Mouse (Mus musculus): ENCODE data around the gene Avpi1. TPM values are rescaled to one million over a fixed set of nuclear protein-coding genes. Genes with fewer than 3 reads are reported as not detected.
A peak's percentile ranks its signal among the peaks of the same experiment; 100 is the strongest.

The Avpi1 gene
- 44.7 and 49.2 TPM in 2 replicates for polyA plus RNA-seq (2011; ENCODE audit: insufficient read depth, insufficient read length, low read depth, missing spikeins)

DNA sequence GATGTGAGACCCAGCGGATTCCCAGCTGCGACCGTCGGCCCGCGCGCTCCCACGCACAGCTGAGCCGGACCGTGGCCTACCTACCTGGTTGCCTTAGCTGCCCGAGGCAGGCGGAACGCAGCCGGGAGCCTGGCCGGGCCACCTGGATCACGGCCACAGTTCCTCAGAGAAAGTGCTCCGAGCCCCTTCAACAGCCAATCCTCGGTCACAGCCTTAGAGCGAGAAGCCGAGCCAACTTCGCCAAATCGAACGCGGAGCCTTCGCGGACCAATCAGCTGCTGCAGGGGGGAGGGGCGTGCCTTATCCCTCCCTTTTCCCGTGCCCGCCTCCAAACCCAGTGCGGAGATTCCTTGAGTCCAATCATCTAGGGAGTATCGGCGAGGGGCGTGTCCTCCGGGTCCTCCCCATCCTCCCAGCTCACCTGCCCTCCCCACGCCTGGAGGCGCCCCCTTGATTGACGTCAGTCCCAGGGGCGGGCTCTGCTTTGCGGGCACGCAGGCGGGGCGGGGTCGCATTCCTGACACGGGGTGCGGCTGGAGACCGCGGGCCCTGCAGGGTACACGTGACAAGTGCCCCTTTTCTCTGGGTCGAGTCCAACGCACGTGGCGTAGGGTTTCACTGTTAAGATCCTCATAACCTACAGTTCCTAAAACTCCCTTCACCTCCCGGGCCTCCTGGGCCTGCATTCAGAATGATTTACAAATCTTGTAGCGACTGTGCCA, at the start of gene Avpi1:
Gene Avpi1 (minus strand): TSS at position 273 of the 722 bp plus-strand sequence.
- no peaks in the 10 kb centered on the region for H3K27me3 ChIP-seq (ENCODE audit: control insufficient read depth, insufficient read depth, low read length, poor library complexity, severe bottlenecking)
- no peaks in the 10 kb centered on the region for H3K9me3 ChIP-seq (replicated peaks; ENCODE audit: control insufficient read depth, insufficient read depth, low read length, poor library complexity, severe bottlenecking)
- H3K27ac ChIP-seq (ENCODE audit: insufficient read depth, low read length): peak within 1 kb of the TSS; percentile 97
- peak within 1 kb of the TSS; percentile 86 for H3K9ac ChIP-seq (ENCODE audit: low read depth, poor library complexity, severe bottlenecking)
- peak within 1 kb of the TSS; percentile 90 for H3K4me3 ChIP-seq (ENCODE audit: low read depth, low read length)
- peaks cover 5% of the 10 kb centered on the region for H3K36me3 ChIP-seq (ENCODE audit: control insufficient read depth, insufficient read depth, low read length, poor library complexity, severe bottlenecking)
- TF ChIP-seq CTCF (IDR thresholded peaks at IDR 0.05; ENCODE audit: low read depth, low read length) (no peak), POLR2A (IDR thresholded peaks at IDR 0.05; ENCODE audit: insufficient read depth, low read length) (peak; percentile 62), EP300 (IDR thresholded peaks at IDR 0.05; ENCODE audit: insufficient read depth, low read depth, low read length) (peak; percentile 77; the same call in 1 of the 2 replicates)
- peaks cover 6% of the 10 kb centered on the region for H3K4me1 ChIP-seq (ENCODE audit: control insufficient read depth, insufficient read depth, low read length)

DNA sequence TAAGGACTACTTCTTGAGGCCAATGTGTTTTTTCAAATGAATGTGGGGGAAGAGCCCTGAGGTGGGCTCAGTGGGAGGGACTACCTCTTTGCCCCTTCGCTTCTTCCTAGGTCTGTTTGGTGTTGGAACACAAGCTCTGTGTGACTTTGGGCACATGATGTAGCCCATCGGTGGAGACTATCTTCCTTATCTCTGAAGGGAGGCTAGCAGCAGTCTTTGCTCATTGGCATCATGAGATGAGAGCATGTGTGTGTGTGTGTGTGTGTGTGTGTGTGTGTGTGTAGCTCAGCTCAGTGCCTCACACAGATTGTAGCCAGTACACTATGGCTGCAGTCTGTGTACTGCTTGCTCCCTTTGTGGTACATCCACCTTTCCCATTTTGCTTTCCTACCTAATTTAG, 48.6 kb upstream of the Avpi1 start:
- Histone ChIP-seq H3K36me3 (ENCODE audit: control insufficient read depth, insufficient read depth, low read length, poor library complexity, severe bottlenecking) (peaks cover 7% of the 10 kb centered on the region), H3K9me3 (replicated peaks; ENCODE audit: control insufficient read depth, insufficient read depth, low read length, poor library complexity, severe bottlenecking) (no peaks in the 10 kb centered on the region), H3K27ac (ENCODE audit: insufficient read depth, low read length) (no peak overlapping the region), H3K27me3 (ENCODE audit: control insufficient read depth, insufficient read depth, low read length, poor library complexity, severe bottlenecking) (no peaks in the 10 kb centered on the region), H3K9ac (ENCODE audit: low read depth, poor library complexity, severe bottlenecking) (no peak overlapping the region), H3K4me3 (ENCODE audit: low read depth, low read length) (no peak overlapping the region), H3K4me1 (ENCODE audit: control insufficient read depth, insufficient read depth, low read length) (no peaks in the 10 kb centered on the region)
- no peak for TF ChIP-seq CTCF (IDR thresholded peaks at IDR 0.05; ENCODE audit: low read depth, low read length)
- no peak for TF ChIP-seq EP300 (IDR thresholded peaks at IDR 0.05; ENCODE audit: insufficient read depth, low read depth, low read length)
- no peak for TF ChIP-seq POLR2A (IDR thresholded peaks at IDR 0.05; ENCODE audit: insufficient read depth, low read length)

DNA sequence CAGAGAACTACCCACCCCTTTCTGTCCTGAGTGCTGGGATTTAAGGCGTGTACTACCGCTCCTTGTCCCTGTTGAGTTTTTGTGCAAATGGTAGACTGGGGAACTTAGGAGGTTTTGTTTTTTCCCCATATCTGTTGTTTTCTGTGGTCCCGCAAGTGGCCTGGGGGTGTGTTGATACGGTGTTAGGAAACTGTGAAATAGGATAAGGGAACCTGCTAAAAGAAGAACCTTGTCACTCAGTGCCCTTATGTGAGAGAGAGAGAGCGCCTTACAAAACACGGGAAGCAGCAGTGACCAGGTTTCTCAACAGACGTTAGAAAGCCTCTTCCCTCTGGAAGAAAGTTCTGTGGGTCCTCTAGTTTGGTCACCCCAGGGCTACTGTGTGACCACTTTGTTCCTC, 48.0 kb upstream of the Avpi1 start:
- H3K27me3 ChIP-seq (ENCODE audit: control insufficient read depth, insufficient read depth, low read length, poor library complexity, severe bottlenecking): no peaks in the 10 kb centered on the region

DNA sequence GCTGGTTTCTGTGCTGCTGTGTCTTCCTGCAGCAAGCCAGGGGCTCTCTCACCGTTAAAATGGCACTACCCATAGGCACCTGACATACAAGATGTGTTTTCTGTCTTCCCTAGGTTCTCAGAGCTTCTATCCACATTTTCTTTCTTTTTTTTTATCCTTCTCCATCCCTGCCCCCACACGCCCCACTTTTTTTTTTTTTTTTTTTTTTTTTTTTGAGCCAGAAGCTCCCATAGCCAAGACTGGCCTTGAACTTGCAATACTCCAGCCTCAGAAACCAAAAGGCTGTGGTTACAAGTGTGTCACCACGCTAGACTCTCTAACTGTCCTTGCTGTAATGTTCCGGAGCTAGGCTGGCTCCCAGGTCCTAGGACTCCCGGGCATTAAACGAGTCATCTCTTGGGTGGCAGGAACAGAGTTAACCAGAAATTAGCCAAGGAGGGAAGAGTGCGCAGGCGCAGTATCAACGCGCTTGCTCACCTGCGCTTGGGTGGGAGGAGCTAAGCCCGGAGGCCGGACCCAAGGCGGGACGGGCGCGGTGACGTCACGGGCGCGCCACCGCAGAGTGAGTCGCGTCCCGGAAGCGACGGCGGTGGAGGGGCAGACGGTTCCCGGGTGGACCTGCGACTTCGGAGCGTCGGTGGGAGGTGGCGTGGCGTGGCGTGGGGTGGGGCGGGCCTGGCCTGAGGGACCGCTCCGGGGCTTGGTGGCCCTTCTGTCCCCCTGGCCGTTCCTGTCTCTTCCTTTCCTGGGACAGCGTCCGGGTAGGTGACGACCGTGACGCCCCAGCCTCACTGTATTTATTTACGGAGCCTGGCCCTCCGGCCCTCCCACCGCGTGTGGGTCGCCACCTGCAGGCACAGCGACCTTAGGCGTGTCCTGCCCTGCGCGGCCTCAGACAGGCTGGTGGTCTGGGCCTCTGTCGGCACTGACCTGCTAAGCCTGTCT, 41.4 kb upstream of the Avpi1 start:
- no peak overlapping the region for H3K27ac ChIP-seq (ENCODE audit: insufficient read depth, low read length)
- H3K9me3 ChIP-seq (replicated peaks; ENCODE audit: control insufficient read depth, insufficient read depth, low read length, poor library complexity, severe bottlenecking): no peaks in the 10 kb centered on the region
- peak overlapping the region; percentile 92 for H3K4me3 ChIP-seq (ENCODE audit: low read depth, low read length)
- H3K27me3 ChIP-seq (ENCODE audit: control insufficient read depth, insufficient read depth, low read length, poor library complexity, severe bottlenecking): no peaks in the 10 kb centered on the region
- TF ChIP-seq POLR2A (IDR thresholded peaks at IDR 0.05; ENCODE audit: insufficient read depth, low read length): no peak
- no peak for TF ChIP-seq CTCF (IDR thresholded peaks at IDR 0.05; ENCODE audit: low read depth, low read length)
- no peak for TF ChIP-seq EP300 (IDR thresholded peaks at IDR 0.05; ENCODE audit: insufficient read depth, low read depth, low read length)
- H3K4me1 ChIP-seq (ENCODE audit: control insufficient read depth, insufficient read depth, low read length): no peaks in the 10 kb centered on the region
- no peaks in the 10 kb centered on the region for H3K36me3 ChIP-seq (ENCODE audit: control insufficient read depth, insufficient read depth, low read length, poor library complexity, severe bottlenecking)
- peak overlapping the region; percentile 67 for H3K9ac ChIP-seq (ENCODE audit: low read depth, poor library complexity, severe bottlenecking)

More for the DNA sequence above, 48.0 kb upstream of the Avpi1 start:
- Histone ChIP-seq H3K9me3 (replicated peaks; ENCODE audit: control insufficient read depth, insufficient read depth, low read length, poor library complexity, severe bottlenecking) (no peaks in the 10 kb centered on the region), H3K4me1 (ENCODE audit: control insufficient read depth, insufficient read depth, low read length) (no peaks in the 10 kb centered on the region), H3K36me3 (ENCODE audit: control insufficient read depth, insufficient read depth, low read length, poor library complexity, severe bottlenecking) (peaks cover 7% of the 10 kb centered on the region), H3K27ac (ENCODE audit: insufficient read depth, low read length) (no peak overlapping the region), H3K9ac (ENCODE audit: low read depth, poor library complexity, severe bottlenecking) (no peak overlapping the region), H3K4me3 (ENCODE audit: low read depth, low read length) (no peak overlapping the region)
- TF ChIP-seq CTCF (IDR thresholded peaks at IDR 0.05; ENCODE audit: low read depth, low read length) (no peak), EP300 (IDR thresholded peaks at IDR 0.05; ENCODE audit: insufficient read depth, low read depth, low read length) (no peak), POLR2A (IDR thresholded peaks at IDR 0.05; ENCODE audit: insufficient read depth, low read length) (no peak)

DNA sequence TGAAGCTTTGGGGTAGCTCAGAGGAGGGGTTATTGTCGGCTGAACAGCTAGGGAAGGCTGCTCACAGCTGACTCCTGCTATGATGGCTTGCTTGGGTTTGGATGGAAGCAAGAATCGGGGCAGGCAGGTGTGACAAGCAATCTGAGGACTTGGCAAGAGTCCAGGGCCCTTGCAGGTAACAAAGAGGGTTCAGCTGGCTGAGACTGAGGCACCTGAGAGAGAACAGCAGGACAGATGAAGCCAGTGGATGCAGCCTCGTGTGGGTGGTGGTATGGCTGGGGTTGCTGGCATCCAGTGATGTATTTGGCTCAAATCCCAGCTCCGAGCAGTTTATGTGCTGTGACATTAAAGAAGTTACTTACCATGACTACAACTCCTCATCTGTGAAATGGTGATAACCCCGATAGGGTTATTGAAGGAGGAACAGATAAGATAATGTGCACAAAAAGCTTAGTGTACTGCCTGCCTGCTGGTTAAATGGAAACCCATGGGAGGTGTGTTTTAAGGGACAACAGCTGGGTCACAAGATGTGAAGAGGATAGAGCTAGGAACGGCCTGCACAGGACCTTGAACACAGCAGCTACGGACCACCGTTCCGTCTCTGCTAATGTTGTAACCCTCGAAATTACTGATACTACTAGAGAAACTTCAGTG, 40.6 kb upstream of the Avpi1 start:
- Histone ChIP-seq H3K4me3 (ENCODE audit: low read depth, low read length) (no peak overlapping the region), H3K9me3 (replicated peaks; ENCODE audit: control insufficient read depth, insufficient read depth, low read length, poor library complexity, severe bottlenecking) (no peaks in the 10 kb centered on the region), H3K9ac (ENCODE audit: low read depth, poor library complexity, severe bottlenecking) (no peak overlapping the region), H3K36me3 (ENCODE audit: control insufficient read depth, insufficient read depth, low read length, poor library complexity, severe bottlenecking) (no peaks in the 10 kb centered on the region), H3K27me3 (ENCODE audit: control insufficient read depth, insufficient read depth, low read length, poor library complexity, severe bottlenecking) (no peaks in the 10 kb centered on the region), H3K27ac (ENCODE audit: insufficient read depth, low read length) (no peak overlapping the region), H3K4me1 (ENCODE audit: control insufficient read depth, insufficient read depth, low read length) (no peaks in the 10 kb centered on the region)
- TF ChIP-seq EP300 (IDR thresholded peaks at IDR 0.05; ENCODE audit: insufficient read depth, low read depth, low read length): no peak
- TF ChIP-seq CTCF (IDR thresholded peaks at IDR 0.05; ENCODE audit: low read depth, low read length): no peak
- TF ChIP-seq POLR2A (IDR thresholded peaks at IDR 0.05; ENCODE audit: insufficient read depth, low read length): no peak

All from ES-Bruce4 (cell line).